Mouse (Mus musculus) heart, adult 18-20 months (tissue): Measurements from ENCODE around the gene Dusp27. TPM values are rescaled to one million over a fixed set of nuclear protein-coding genes. Genes with fewer than 3 reads are reported as not detected.

Source experiments
- total RNA-seq, 2 experiments: library from RNA; stranded (reverse); gene quantifications; 2 replicates each; pipeline ENCODE4 v1.2.3; 2021

Dusp27 gene
- total RNA-seq, 2 experiments from 2014 or later = 34.7 to 40.0 TPM

Other genes with a start within 250 kb of the Dusp27 start
- 10 to 100 TPM in 1 of 2 experiments, 1 to 10 TPM in 1; 6.0 to 11.4 TPM for gene Pou2f1, start 125.2 kb downstream of the Dusp27 start, total RNA-seq
- gene Gpa33, start 2.3 kb upstream of the Dusp27 start, total RNA-seq = not detected
- not detected for gene Mael, start 110.8 kb upstream of the Dusp27 start, total RNA-seq
- 1 to 10 TPM; 2.2 to 3.8 TPM for gene Ildr2, start 126.2 kb upstream of the Dusp27 start, total RNA-seq